Mouse (Mus musculus): ENCODE data around the gene Xylb. TPM values are rescaled to one million over a fixed set of nuclear protein-coding genes. Genes with fewer than 3 reads are reported as not detected.
A peak's percentile ranks its signal among the peaks of the same experiment; 100 is the strongest.

Xylb gene
- total RNA-seq, 1 experiment from 2014 or later: not detected

- ATAC-seq (replicated peaks; ENCODE audit: insufficient number of reproducible peaks, low FRiP score, low TSS enrichment, poor library complexity, severe bottlenecking): no peak
Observed at GRCm38 (mm10) chr9:119378231-119378630, 21.1 kb downstream of the Xylb start.

GRCm38 (mm10) chr9:119382603-119383002 lies 25.4 kb downstream of the Xylb start:
- no peak for ATAC-seq (replicated peaks; ENCODE audit: insufficient number of reproducible peaks, low FRiP score, low TSS enrichment, poor library complexity, severe bottlenecking)

GRCm38 (mm10) chr9:119388956-119389355 lies 31.8 kb downstream of the Xylb start:
- no peak for ATAC-seq (replicated peaks; ENCODE audit: insufficient number of reproducible peaks, low FRiP score, low TSS enrichment, poor library complexity, severe bottlenecking)

GRCm38 (mm10) chr9:119390214-119390613 lies 33.0 kb downstream of the Xylb start:
- no peak for ATAC-seq (replicated peaks; ENCODE audit: insufficient number of reproducible peaks, low FRiP score, low TSS enrichment, poor library complexity, severe bottlenecking)

- ATAC-seq (replicated peaks; ENCODE audit: insufficient number of reproducible peaks, low FRiP score, low TSS enrichment, poor library complexity, severe bottlenecking): no peak
Observed at GRCm38 (mm10) chr9:119394808-119395207, 37.6 kb downstream of the Xylb start.

GRCm38 (mm10) chr9:119401351-119401750 lies 44.2 kb downstream of the Xylb start:
- no peak for ATAC-seq (replicated peaks; ENCODE audit: insufficient number of reproducible peaks, low FRiP score, low TSS enrichment, poor library complexity, severe bottlenecking)

GRCm38 (mm10) chr9:119401801-119402214 lies 44.6 kb downstream of the Xylb start, which contains the start of gene Acvr2b:
Gene Acvr2b, plus strand, starts transcription at chr9:119402118.
- ATAC-seq (replicated peaks; ENCODE audit: insufficient number of reproducible peaks, low FRiP score, low TSS enrichment, poor library complexity, severe bottlenecking): peak; percentile 76

GRCm38 (mm10) chr9:119402253-119403235 lies 45.4 kb downstream of the Xylb start:
- no peak for ATAC-seq (replicated peaks; ENCODE audit: insufficient number of reproducible peaks, low FRiP score, low TSS enrichment, poor library complexity, severe bottlenecking)

GRCm38 (mm10) chr9:119403236-119403641 lies 46.1 kb downstream of the Xylb start:
- no peak for ATAC-seq (replicated peaks; ENCODE audit: insufficient number of reproducible peaks, low FRiP score, low TSS enrichment, poor library complexity, severe bottlenecking)

- ATAC-seq (replicated peaks; ENCODE audit: insufficient number of reproducible peaks, low FRiP score, low TSS enrichment, poor library complexity, severe bottlenecking): no peak
Observed at GRCm38 (mm10) chr9:119404090-119404489, 46.9 kb downstream of the Xylb start.

- no peak for ATAC-seq (replicated peaks; ENCODE audit: insufficient number of reproducible peaks, low FRiP score, low TSS enrichment, poor library complexity, severe bottlenecking)
Observed at GRCm38 (mm10) chr9:119407884-119408283, 50.7 kb downstream of the Xylb start.

GRCm38 (mm10) chr9:119408898-119409664 lies 51.9 kb downstream of the Xylb start:
- no peak for ATAC-seq (replicated peaks; ENCODE audit: insufficient number of reproducible peaks, low FRiP score, low TSS enrichment, poor library complexity, severe bottlenecking)

GRCm38 (mm10) chr9:119409864-119410263 lies 52.7 kb downstream of the Xylb start:
- no peak for ATAC-seq (replicated peaks; ENCODE audit: insufficient number of reproducible peaks, low FRiP score, low TSS enrichment, poor library complexity, severe bottlenecking)

- 0 out of 2 replicates have a peak, but pooled peaks have one; percentile 17 for ATAC-seq (replicated peaks; ENCODE audit: insufficient number of reproducible peaks, low FRiP score, low TSS enrichment, poor library complexity, severe bottlenecking)
Observed at GRCm38 (mm10) chr9:119418025-119418424, 60.8 kb downstream of the Xylb start.

GRCm38 (mm10) chr9:119419852-119420438 lies 62.8 kb downstream of the Xylb start:
- ATAC-seq (replicated peaks; ENCODE audit: insufficient number of reproducible peaks, low FRiP score, low TSS enrichment, poor library complexity, severe bottlenecking): no peak

- ATAC-seq (replicated peaks; ENCODE audit: insufficient number of reproducible peaks, low FRiP score, low TSS enrichment, poor library complexity, severe bottlenecking): peak; percentile 15; the same call in 1 of the 2 replicates
Observed at GRCm38 (mm10) chr9:119425217-119425975, 68.2 kb downstream of the Xylb start.

- no peak for ATAC-seq (replicated peaks; ENCODE audit: insufficient number of reproducible peaks, low FRiP score, low TSS enrichment, poor library complexity, severe bottlenecking)
Observed at GRCm38 (mm10) chr9:119425976-119426415, 68.8 kb downstream of the Xylb start.

GRCm38 (mm10) chr9:119426483-119426882 lies 69.3 kb downstream of the Xylb start:
- ATAC-seq (replicated peaks; ENCODE audit: insufficient number of reproducible peaks, low FRiP score, low TSS enrichment, poor library complexity, severe bottlenecking): no peak

All from monocyte, adult 5-6 weeks (primary cell).